15 mouse cellular contexts compared by ENCODE assay signal in genomic region chr5:112627305-112627704, GRCm38 (mm10). TPM values are rescaled to one million over a fixed set of nuclear protein-coding genes. Genes with fewer than 3 reads are reported as not detected.
A peak's percentile ranks its signal among the peaks of the same experiment; 100 is the strongest.
DNase-seq lines count a peak whose midpoint lies in the region; ATAC-seq and TF ChIP-seq lines count a peak whose summit lies in the region.
"Had no signal": no experiment of that assay in that cellular context is flagged by ENCODE, and none has a peak within 500 bp of the region (broad histone marks: within the 10 kb centered on the region; RNA-seq: fewer than 3 reads in every experiment).

No protein-coding gene starts in this region.

- H3K9me3 ChIP-seq in kidney, embryonic 16.5 days (ENCODE audit: low read length), result 0 out of 2 replicates have a peak, but pooled peaks cover 2% of the 10 kb centered on the region
- H3K9me3 ChIP-seq in forebrain, embryonic 16.5 days (ENCODE audit: control insufficient read depth, low read length), result no peaks in the 10 kb centered on the region
- 0 out of 2 replicates have a peak, but pooled peaks cover 4% of the 10 kb centered on the region for H3K9me3 ChIP-seq in midbrain, embryonic 14.5 days (ENCODE audit: control insufficient read depth, low read length)
- H3K9me3 ChIP-seq: heart, embryonic 15.5 days had no signal

- DNase-seq in kidney, adult 8-10 months, result no peak
- DNase-seq in brain, embryonic 14.5 days (ENCODE audit: low read depth), result peak; percentile 62
- no peak for DNase-seq in midbrain, embryonic 14.5 days
- DNase-seq in thymus, postnatal 4 days, result no peak
- DNase-seq in adrenal gland, adult 18-20 months (ENCODE audit: low spot score in 2 of 2), result no peak
- DNase-seq: adrenal gland, postnatal 14 days; cerebellum, adult 9-11 months; gastrocnemius, adult 2 months; heart, adult 11 months; lung, postnatal 4 days; thymus, adult 18-20 months had no signal

- 0 out of 2 replicates have a peak, but pooled peaks cover 7% of the 10 kb centered on the region for H3K4me1 ChIP-seq in kidney, embryonic 16.5 days (ENCODE audit: insufficient read depth, low read length)
- H3K4me1 ChIP-seq in forebrain, embryonic 16.5 days (replicated peaks; ENCODE audit: control insufficient read depth, insufficient read depth, low read length), result peaks cover 10% of the 10 kb centered on the region
- peaks cover 28% of the 10 kb centered on the region for H3K4me1 ChIP-seq in midbrain, embryonic 14.5 days (ENCODE audit: control insufficient read depth, insufficient read depth, low read length)

- H3K9ac ChIP-seq in kidney, embryonic 16.5 days (replicated peaks; ENCODE audit: low read length), result no peak overlapping the region
- 0 out of 2 replicates have a peak overlapping the region, but pooled peaks have one; percentile 11 for H3K9ac ChIP-seq in forebrain, embryonic 16.5 days (replicated peaks; ENCODE audit: low read depth, low read length)
- H3K9ac ChIP-seq in midbrain, embryonic 14.5 days (replicated peaks; ENCODE audit: low read length), result no peak overlapping the region
- H3K9ac ChIP-seq: heart, embryonic 15.5 days had no signal

- no peak for TF ChIP-seq POLR2A in brain, embryonic 14.5 days (IDR thresholded peaks at IDR 0.05; ENCODE audit: borderline replicate concordance, extremely low read depth, insufficient read depth, insufficient read length, poor library complexity, severe bottlenecking)

- 68% methylated on average over 14 of the region's 14 CpGs for WGBS in kidney, embryonic 16.5 days
- 36% methylated on average over 14 of the region's 14 CpGs for WGBS in forebrain, embryonic 16.5 days
- 44% methylated on average over 14 of the region's 14 CpGs for WGBS in midbrain, embryonic 14.5 days

- H3K36me3 ChIP-seq in kidney, embryonic 16.5 days (ENCODE audit: insufficient read depth, low read length), result no peaks in the 10 kb centered on the region
- no peaks in the 10 kb centered on the region for H3K36me3 ChIP-seq in forebrain, embryonic 16.5 days (ENCODE audit: control insufficient read depth, insufficient read depth)
- no peaks in the 10 kb centered on the region for H3K36me3 ChIP-seq in midbrain, embryonic 14.5 days (ENCODE audit: control insufficient read depth, insufficient read depth, low read length)
- H3K36me3 ChIP-seq: heart, embryonic 15.5 days had no signal

- H3K27me3 ChIP-seq in kidney, embryonic 16.5 days (ENCODE audit: insufficient read depth, low read length), result no peaks in the 10 kb centered on the region
- no peaks in the 10 kb centered on the region for H3K27me3 ChIP-seq in forebrain, embryonic 16.5 days (replicated peaks; ENCODE audit: control insufficient read depth, insufficient read depth, low read length)
- H3K27me3 ChIP-seq in midbrain, embryonic 14.5 days (ENCODE audit: control insufficient read depth, insufficient read depth, low read length), result no peaks in the 10 kb centered on the region

- no peak for TF ChIP-seq CTCF in brain, embryonic 14.5 days (IDR thresholded peaks at IDR 0.05; ENCODE audit: borderline replicate concordance, extremely low read depth, insufficient read depth, insufficient read length)

- 0 out of 2 replicates have a peak, but pooled peaks have one; percentile 32 for ATAC-seq in kidney, embryonic 16.5 days (ENCODE audit: low FRiP score, low TSS enrichment)
- ATAC-seq in forebrain, embryonic 16.5 days, result 0 out of 2 replicates have a peak, but pooled peaks have one; percentile 6
- no peak for ATAC-seq in midbrain, embryonic 14.5 days (ENCODE audit: low FRiP score, low TSS enrichment)

- H3K4me2 ChIP-seq in kidney, embryonic 16.5 days (replicated peaks; ENCODE audit: low read depth, low read length), result no peak overlapping the region
- H3K4me2 ChIP-seq in forebrain, embryonic 16.5 days (ENCODE audit: low read length), result 0 out of 2 replicates have a peak overlapping the region, but pooled peaks have one; percentile 7
- H3K4me2 ChIP-seq in midbrain, embryonic 14.5 days (ENCODE audit: low read length), result no peak overlapping the region
- H3K4me2 ChIP-seq: heart, embryonic 15.5 days had no signal

- no peak overlapping the region for H3K27ac ChIP-seq in kidney, embryonic 16.5 days (ENCODE audit: low read length)
- no peak overlapping the region for H3K27ac ChIP-seq in forebrain, embryonic 16.5 days (ENCODE audit: low read length)
- 0 out of 2 replicates have a peak overlapping the region, but pooled peaks have one; percentile 37 for H3K27ac ChIP-seq in midbrain, embryonic 14.5 days (replicated peaks; ENCODE audit: low read depth, low read length)
- H3K27ac ChIP-seq: gastrocnemius, adult 2 months; heart, embryonic 15.5 days; layer of hippocampus, adult 2 months had no signal

- H3K4me3 ChIP-seq in kidney, embryonic 16.5 days (ENCODE audit: low read length), result no peak overlapping the region
- no peak overlapping the region for H3K4me3 ChIP-seq in forebrain, embryonic 16.5 days (replicated peaks; ENCODE audit: low read length)
- no peak overlapping the region for H3K4me3 ChIP-seq in midbrain, embryonic 14.5 days (replicated peaks; ENCODE audit: low read depth, low read length)
- H3K4me3 ChIP-seq: gastrocnemius, adult 2 months; heart, embryonic 15.5 days; layer of hippocampus, adult 2 months had no signal

RNA-seq across cellular contexts. Expression of gene Sez6l, which starts 50.3 kb away (rescaled TPM):
- polyA plus RNA-seq in kidney, embryonic 16.5 days (2015; fragmentation: Nextera tagmentation; extraction: Ambion mirVana), result 0.76 and 0.89 TPM in 2 replicates
- 87.9 and 114 TPM in 2 replicates for polyA plus RNA-seq in brain, embryonic 14.5 days (2012; rRNA removed)
- 32.2 and 41.9 TPM in 2 replicates for polyA plus RNA-seq in forebrain, embryonic 16.5 days (2015; fragmentation: Nextera tagmentation; extraction: Ambion mirVana)
- 46.3 and 49.9 TPM in 2 replicates for polyA plus RNA-seq in midbrain, embryonic 14.5 days (2014; fragmentation: Nextera tagmentation; extraction: Ambion mirVana)
- 1 to 10 TPM; 4.3 to 5.3 TPM for total RNA-seq in adrenal gland, adult 18-20 months (2021)
- total RNA-seq: gastrocnemius, adult 2 months had no signal

Comparison
In these comparisons a context has a peak if more than half of its experiments do, and no peak if none do; other contexts are left out.
1. RNA of gene Sez6l, which starts 50.3 kb away (polyA plus RNA-seq): 87.9 to 114 TPM in brain, embryonic 14.5 days, 46.3 to 49.9 TPM in midbrain, embryonic 14.5 days and 32.2 to 41.9 TPM in forebrain, embryonic 16.5 days; 0.76 to 0.89 TPM in kidney, embryonic 16.5 days; every median in the first group is over 10 times any median in the second.